Mouse (Mus musculus): ENCODE results near the gene Ear1.
"Not testable (repeated sequence)": the region's sequence is repeated elsewhere in the genome, so short reads cannot be mapped to it uniquely, and the experiment has no call there.

DNA sequence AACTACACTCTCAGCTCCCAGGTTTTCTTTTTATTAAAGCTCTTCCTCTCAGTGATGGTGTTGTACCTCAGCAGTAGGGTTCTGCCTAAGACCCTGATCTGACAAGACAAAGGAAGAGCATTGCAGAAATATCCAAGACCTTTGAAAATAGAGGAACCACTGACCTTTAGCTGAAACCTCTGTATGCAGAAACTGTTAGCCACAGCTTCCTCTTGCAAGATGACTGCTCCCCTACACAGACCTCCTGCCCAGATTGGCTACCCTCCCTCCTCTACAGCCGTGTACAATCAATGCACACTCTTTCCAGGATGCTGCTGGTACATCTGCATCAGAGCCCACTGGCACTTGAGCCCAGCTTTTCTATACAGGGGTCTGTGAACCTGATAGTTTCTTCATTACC lies 44.9 kb downstream of the Ear1 start:
- TF ChIP-seq EP300 (optimal IDR thresholded peaks at IDR 0.05); CTCF (IDR thresholded peaks at IDR 0.05; ENCODE audit: low read depth): not testable (repeated sequence)

All from stomach, postnatal 0 days (tissue).